Mouse (Mus musculus) midbrain, embryonic 13.5 days (tissue): ENCODE measurements around the gene Fbxo30. TPM values are rescaled to one million over a fixed set of nuclear protein-coding genes. Genes with fewer than 3 reads are reported as not detected.
"Not testable (repeated sequence)": the region's sequence is repeated elsewhere in the genome, so short reads cannot be mapped to it uniquely, and the experiment has no call there.

Source experiments
- ATAC-seq: fragments of 200-750 bp; cut with Nextera tagmentation; 2 replicates; pipeline ENCODE4 v1.8.0; 2017; ENCODE audit warnings: mild to moderate bottlenecking, moderate TSS enrichment, moderate library complexity
- H3K27ac ChIP-seq: fragments of 300-500 bp; sonication (generic); 2 replicates; pipeline ENCODE4 v1.5.1; 2015; ENCODE audit warnings: inconsistent platforms, mild to moderate bottlenecking, moderate library complexity
- H3K27me3 ChIP-seq: fragments of 300-500 bp; sonication (generic); 2 replicates; pipeline ENCODE4 v1.6.1; 2015; ENCODE audit warnings: mild to moderate bottlenecking, inconsistent platforms
- H3K36me3 ChIP-seq: fragments of 300-500 bp; sonication (generic); 2 replicates; pipeline ENCODE4 v1.6.1; 2015; ENCODE audit warnings: mild to moderate bottlenecking, inconsistent platforms
- H3K4me1 ChIP-seq: fragments of 300-500 bp; sonication (generic); replicated peaks from 2 replicates; pipeline ENCODE4 v1.6.1; 2015; ENCODE audit warnings: inconsistent platforms
- H3K4me2 ChIP-seq: fragments of 300-500 bp; sonication (generic); replicated peaks from 2 replicates; pipeline ENCODE4 v1.6.1; 2015; ENCODE audit warnings: moderate library complexity, mild to moderate bottlenecking, inconsistent platforms
- H3K4me3 ChIP-seq: fragments of 300-500 bp; sonication (generic); replicated peaks from 2 replicates; pipeline ENCODE4 v1.5.1; 2015; ENCODE audit warnings: mild to moderate bottlenecking, inconsistent platforms
- H3K9ac ChIP-seq: fragments of 300-500 bp; sonication (generic); replicated peaks from 2 replicates; pipeline ENCODE4 v1.6.1; 2015; ENCODE audit warnings: mild to moderate bottlenecking, inconsistent platforms
- H3K9me3 ChIP-seq: fragments of 300-500 bp; sonication (generic); 2 replicates; pipeline ENCODE4 v1.6.1; 2016; ENCODE audit warnings: mild to moderate bottlenecking, inconsistent platforms
- WGBS: fragments of 180-500 bp; shearing (Covaris S2); methylation state at CpG from one replicate; pipeline ENCODE4 v1.1.7; 2015; 5-methylcytosine and 5-hydroxymethylcytosine counted together
- polyA plus RNA-seq: library from polyadenylated mRNA; unstranded; fragments of >200 nt; fragmentation: Nextera tagmentation; extraction: Ambion mirVana; gene quantifications from 2 replicates; pipeline ENCODE4 v1.2.1, GENCODE M21; 2015

Fbxo30 gene
- polyA plus RNA-seq, 1 experiment from 2014 or later = 34.9 TPM

DNA sequence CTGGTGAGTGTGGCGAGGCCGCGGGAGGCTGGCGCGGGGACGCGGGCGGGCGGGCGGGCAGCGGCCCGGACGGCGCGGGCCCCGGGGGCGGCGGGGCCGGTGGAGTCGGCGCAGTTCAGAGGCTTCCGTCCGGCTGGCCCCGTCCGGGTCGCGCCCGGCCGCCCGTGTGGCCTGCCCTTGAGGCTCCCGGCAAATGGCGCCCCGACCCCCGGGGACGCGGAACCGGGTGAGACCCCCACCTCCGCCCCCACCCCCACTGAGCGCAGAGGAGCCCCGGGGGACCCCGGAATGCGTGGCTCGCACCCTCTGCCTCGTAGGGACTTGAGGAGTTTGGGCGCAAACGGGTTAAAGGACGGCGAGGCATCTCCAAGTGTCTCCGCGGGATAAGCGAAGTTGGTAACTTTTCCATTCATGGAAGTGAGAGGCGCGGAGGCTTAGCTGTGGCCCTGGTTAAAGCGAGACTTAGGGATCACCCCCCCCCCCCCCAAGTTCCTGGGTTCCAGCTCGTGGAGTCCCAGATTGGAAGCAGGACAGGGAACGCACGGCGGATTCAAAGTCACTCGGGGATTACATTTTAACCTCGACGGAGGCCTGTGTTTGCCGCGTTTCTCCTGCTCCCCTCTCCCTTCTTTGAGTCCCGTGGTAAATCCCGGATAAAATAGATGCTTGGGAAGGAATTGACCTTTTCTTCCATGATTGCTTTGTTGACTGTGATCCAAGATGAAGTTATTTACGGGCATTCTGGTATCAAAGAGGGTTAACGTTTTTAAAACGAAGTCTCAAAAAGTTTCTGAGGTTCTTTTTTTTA lies 572 bp downstream of the Fbxo30 start:
- Histone ChIP-seq H3K9me3 (no peaks in the 10 kb centered on the region), H3K9ac (peak overlapping the region; percentile 90), H3K4me3 (peak overlapping the region; percentile 95), H3K27me3 (no peaks in the 10 kb centered on the region), H3K36me3 (no peaks in the 10 kb centered on the region), H3K4me2 (peak overlapping the region; percentile 66), H3K27ac (peak overlapping the region; percentile 96), H3K4me1 (peaks cover 15% of the 10 kb centered on the region)
- under 1% methylated on average over 53 of the region's 68 CpGs for WGBS
- ATAC-seq = no peak; the same call in 1 of the 2 replicates

DNA sequence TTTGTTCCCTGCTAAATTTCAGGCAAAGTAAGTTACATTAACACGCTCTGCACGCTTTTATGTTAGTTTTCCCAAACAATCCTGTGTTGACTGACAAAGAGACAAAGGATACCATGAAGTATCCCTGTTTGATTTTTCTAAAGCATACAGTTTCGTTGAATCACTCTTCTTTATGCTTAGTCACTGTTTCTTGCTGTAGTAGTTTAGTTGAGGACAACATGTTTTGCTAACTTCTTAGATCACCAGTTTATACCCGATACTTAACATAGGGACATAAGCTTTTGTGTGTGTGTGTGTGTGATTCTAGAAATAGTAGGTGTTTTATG lies 1.1 kb downstream of the Fbxo30 start:
- no peaks in the 10 kb centered on the region for H3K27me3 ChIP-seq
- no peaks in the 10 kb centered on the region for H3K36me3 ChIP-seq
- peaks cover 15% of the 10 kb centered on the region for H3K4me1 ChIP-seq
- H3K27ac ChIP-seq = peak overlapping the region; percentile 96
- 1% methylated on average over 4 of the region's 4 CpGs for WGBS
- peak overlapping the region; percentile 66 for H3K4me2 ChIP-seq
- H3K9ac ChIP-seq = peak overlapping the region; percentile 90
- no peaks in the 10 kb centered on the region for H3K9me3 ChIP-seq
- no peak for ATAC-seq
- H3K4me3 ChIP-seq = peak overlapping the region; percentile 95

DNA sequence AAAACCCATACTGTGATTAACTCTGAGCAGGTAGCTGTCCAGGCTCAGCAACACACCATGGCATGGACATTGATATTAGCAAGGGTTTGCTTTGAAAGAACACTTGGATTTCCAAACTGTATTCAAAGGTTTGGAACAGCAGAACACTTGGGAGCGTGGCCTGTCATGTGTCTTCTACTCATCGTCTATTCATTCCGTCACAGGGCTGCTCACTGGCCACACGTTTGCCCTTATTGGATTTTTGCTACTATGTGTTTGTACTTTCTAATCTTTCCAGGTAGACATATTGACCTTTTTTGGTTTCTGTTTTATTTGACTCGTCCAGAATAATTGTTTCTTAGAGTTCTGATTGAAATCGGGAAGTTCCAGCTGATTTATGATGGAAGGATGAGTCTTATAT lies 17.3 kb downstream of the Fbxo30 start:
- H3K4me3 ChIP-seq = no peak overlapping the region
- H3K27ac ChIP-seq = no peak overlapping the region
- H3K4me2 ChIP-seq = no peak overlapping the region
- peaks cover 13% of the 10 kb centered on the region for H3K36me3 ChIP-seq
- H3K9me3 ChIP-seq = no peaks in the 10 kb centered on the region
- no peak for ATAC-seq
- H3K27me3 ChIP-seq = no peaks in the 10 kb centered on the region
- 95% methylated on average over 6 of the region's 6 CpGs for WGBS
- peaks cover 3% of the 10 kb centered on the region; the same call in 1 of the 2 replicates for H3K4me1 ChIP-seq
- H3K9ac ChIP-seq = no peak overlapping the region

DNA sequence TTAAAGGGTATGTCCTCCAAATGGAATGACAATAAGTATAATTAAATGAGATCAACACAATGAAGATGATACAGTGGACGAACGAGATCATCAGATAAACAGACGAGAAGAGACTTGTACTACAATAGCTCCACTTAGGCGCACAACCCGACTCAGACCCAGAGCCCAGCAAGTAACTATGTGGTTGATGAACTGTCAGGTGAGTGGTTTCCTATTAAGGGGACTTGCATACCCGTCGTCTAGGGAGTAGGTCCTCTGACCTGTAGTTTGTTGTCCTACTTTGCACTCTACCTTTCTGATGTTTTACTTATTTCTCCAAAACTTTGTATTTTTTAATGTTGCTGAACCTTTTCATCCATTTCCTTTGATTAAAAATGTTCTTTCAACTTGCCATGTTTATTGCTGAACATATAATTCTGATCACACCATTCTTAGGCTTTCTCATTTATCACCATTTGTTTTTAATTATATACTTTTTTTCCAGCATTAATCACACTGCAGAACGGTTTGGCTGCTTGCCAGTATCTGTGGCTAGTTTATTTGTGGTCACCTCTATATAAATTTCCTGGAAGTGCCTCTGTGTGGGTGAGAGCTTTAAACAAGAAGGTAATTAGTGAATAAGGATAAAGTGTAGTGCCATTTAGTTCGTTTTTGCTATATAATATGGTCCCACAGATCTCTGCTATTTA lies 24.4 kb downstream of the Fbxo30 start:
- Histone ChIP-seq H3K4me3 (no peak overlapping the region), H3K9ac (no peak overlapping the region), H3K36me3 (0 out of 2 replicates have a peak, but pooled peaks cover 4% of the 10 kb centered on the region), H3K27me3 (no peaks in the 10 kb centered on the region), H3K27ac (no peak overlapping the region), H3K9me3 (0 out of 2 replicates have a peak, but pooled peaks cover 3% of the 10 kb centered on the region), H3K4me1 (no peaks in the 10 kb centered on the region), H3K4me2 (no peak overlapping the region)
- ATAC-seq = no peak
- 90% methylated on average over 9 of the region's 9 CpGs for WGBS

- Histone ChIP-seq H3K27ac (no peak overlapping the region), H3K9me3 (0 out of 2 replicates have a peak, but pooled peaks cover 3% of the 10 kb centered on the region), H3K4me2 (no peak overlapping the region), H3K4me1 (no peaks in the 10 kb centered on the region), H3K27me3 (no peaks in the 10 kb centered on the region), H3K36me3 (0 out of 2 replicates have a peak, but pooled peaks cover 4% of the 10 kb centered on the region), H3K4me3 (no peak overlapping the region), H3K9ac (no peak overlapping the region)
- 69% methylated on average over 2 of the region's 2 CpGs for WGBS
- ATAC-seq = no peak
Observed at GRCm38 (mm10) chr10:11306054-11306367, 24.9 kb downstream of the Fbxo30 start.

DNA sequence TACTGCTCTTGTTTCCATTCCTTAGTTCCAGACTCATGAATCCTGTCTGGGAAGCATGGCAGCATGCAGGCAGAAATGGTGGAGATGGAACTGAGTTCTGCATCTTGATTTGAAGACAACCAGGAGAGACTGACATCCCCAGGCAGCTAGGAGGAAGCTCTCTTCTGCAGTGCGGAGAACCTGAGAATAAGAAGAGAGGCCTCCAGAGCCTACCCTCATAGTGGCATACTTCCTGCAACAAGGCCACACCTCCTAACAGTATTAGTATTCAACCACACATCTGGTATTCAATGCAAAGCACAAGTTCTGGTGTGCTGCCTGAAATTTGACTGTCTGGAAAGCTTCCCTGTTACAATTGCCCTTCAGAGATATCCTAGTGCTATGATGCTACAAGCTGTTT lies 28.7 kb downstream of the Fbxo30 start:
- H3K27ac ChIP-seq = no peak overlapping the region
- 0 out of 2 replicates have a peak, but pooled peaks cover 3% of the 10 kb centered on the region for H3K9me3 ChIP-seq
- H3K36me3 ChIP-seq = 0 out of 2 replicates have a peak, but pooled peaks cover 4% of the 10 kb centered on the region
- H3K4me3 ChIP-seq = no peak overlapping the region
- ATAC-seq = no peak
- WGBS = 95% methylated on average over 1 of the region's 1 CpGs
- no peaks in the 10 kb centered on the region for H3K27me3 ChIP-seq
- no peak overlapping the region for H3K9ac ChIP-seq
- H3K4me2 ChIP-seq = no peak overlapping the region
- H3K4me1 ChIP-seq = no peaks in the 10 kb centered on the region

DNA sequence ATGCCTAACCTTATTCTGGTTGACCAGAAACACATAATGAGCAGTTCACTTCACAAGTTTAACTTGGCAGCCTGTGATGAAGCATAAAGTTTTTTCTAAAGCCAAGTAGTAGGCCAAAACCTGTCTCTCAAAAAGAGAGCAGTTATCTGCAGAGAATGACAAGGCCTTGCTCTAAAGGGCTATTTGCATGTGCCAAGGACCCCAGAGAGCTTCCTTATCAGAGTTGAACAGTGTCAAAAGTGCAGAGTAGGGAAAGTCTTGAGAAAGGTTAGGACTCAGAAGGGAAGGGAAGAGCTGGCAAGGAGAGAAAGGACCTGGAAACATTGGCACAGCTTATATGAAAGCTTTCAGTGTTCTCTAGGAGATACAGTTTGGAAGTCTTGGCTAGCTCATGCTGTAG lies 29.4 kb downstream of the Fbxo30 start:
- H3K9me3 ChIP-seq = 0 out of 2 replicates have a peak, but pooled peaks cover 3% of the 10 kb centered on the region
- no peak overlapping the region for H3K9ac ChIP-seq
- 0 out of 2 replicates have a peak, but pooled peaks cover 4% of the 10 kb centered on the region for H3K36me3 ChIP-seq
- H3K4me1 ChIP-seq = no peaks in the 10 kb centered on the region
- no peak overlapping the region for H3K27ac ChIP-seq
- no peaks in the 10 kb centered on the region for H3K27me3 ChIP-seq
- H3K4me3 ChIP-seq = no peak overlapping the region
- ATAC-seq = no peak
- H3K4me2 ChIP-seq = no peak overlapping the region

GRCm38 (mm10) chr10:11317856-11318454 lies 36.8 kb downstream of the Fbxo30 start:
- not testable (repeated sequence) for H3K27me3 ChIP-seq, H3K9ac ChIP-seq, H3K4me1 ChIP-seq, H3K27ac ChIP-seq, H3K4me3 ChIP-seq, H3K9me3 ChIP-seq, H3K4me2 ChIP-seq, H3K36me3 ChIP-seq, ATAC-seq

GRCm38 (mm10) chr10:11319446-11319970 lies 38.4 kb downstream of the Fbxo30 start:
- ATAC-seq = no peak
- no peak overlapping the region for H3K4me3 ChIP-seq
- H3K27me3 ChIP-seq = no peaks in the 10 kb centered on the region
- no peaks in the 10 kb centered on the region for H3K9me3 ChIP-seq
- 76% methylated on average over 1 of the region's 1 CpGs for WGBS
- H3K27ac ChIP-seq = no peak overlapping the region
- H3K4me2 ChIP-seq = no peak overlapping the region
- H3K9ac ChIP-seq = no peak overlapping the region
- H3K36me3 ChIP-seq = no peaks in the 10 kb centered on the region
- no peaks in the 10 kb centered on the region for H3K4me1 ChIP-seq

DNA sequence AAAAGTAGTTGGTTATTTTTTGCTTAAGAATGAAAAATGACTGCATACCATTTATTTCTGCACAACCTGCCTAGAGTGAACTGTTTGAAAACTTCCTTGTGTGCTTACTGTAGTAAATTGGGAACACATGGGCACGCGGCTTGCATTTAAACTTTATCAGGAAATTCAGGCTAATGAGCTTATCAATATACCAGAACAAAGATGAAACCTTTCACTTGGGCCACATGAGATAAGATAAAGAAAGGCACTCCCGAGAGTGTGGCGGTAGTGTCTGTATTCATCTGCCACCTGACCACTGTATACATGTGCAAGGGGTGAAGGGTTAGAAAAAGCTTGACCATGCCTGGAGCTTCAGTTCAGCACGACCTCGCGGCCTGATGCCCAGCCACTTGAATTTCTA lies 41.2 kb downstream of the Fbxo30 start:
- ATAC-seq = no peak
- WGBS = 89% methylated on average over 7 of the region's 7 CpGs
- no peak overlapping the region for H3K4me3 ChIP-seq
- H3K27me3 ChIP-seq = no peaks in the 10 kb centered on the region
- no peaks in the 10 kb centered on the region for H3K9me3 ChIP-seq
- no peaks in the 10 kb centered on the region for H3K4me1 ChIP-seq
- no peaks in the 10 kb centered on the region for H3K36me3 ChIP-seq
- H3K9ac ChIP-seq = no peak overlapping the region
- H3K4me2 ChIP-seq = no peak overlapping the region
- H3K27ac ChIP-seq = no peak overlapping the region

- Histone ChIP-seq H3K4me1 (no peaks in the 10 kb centered on the region), H3K4me3 (no peak overlapping the region), H3K27me3 (no peaks in the 10 kb centered on the region), H3K4me2 (no peak overlapping the region), H3K27ac (no peak overlapping the region), H3K9me3 (no peaks in the 10 kb centered on the region), H3K9ac (no peak overlapping the region), H3K36me3 (no peaks in the 10 kb centered on the region)
- no peak for ATAC-seq
- WGBS = 79% methylated on average over 4 of the region's 4 CpGs
Observed at GRCm38 (mm10) chr10:11323202-11323898, 42.2 kb downstream of the Fbxo30 start.

DNA sequence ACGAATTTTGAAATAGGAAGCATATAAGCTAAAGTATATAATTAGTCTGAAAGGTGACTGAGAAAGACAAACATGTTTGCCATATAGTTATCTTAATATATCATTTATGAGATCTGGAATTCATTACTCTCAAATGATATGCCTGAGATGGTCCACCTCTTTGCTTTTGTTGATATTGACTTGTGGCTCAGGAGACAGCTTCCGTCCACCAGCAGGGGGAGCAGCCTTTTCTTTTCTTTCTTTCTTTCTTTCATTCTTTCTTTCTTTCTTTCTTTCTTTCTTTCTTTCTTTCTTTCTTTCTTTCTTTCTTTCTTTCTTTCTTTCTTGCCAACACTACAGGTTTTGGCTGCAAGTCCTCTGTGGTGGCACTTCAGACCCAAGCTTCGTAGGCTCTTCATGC lies 45.4 kb downstream of the Fbxo30 start:
- Histone ChIP-seq H3K27ac (no peak overlapping the region), H3K9ac (no peak overlapping the region), H3K4me1 (no peaks in the 10 kb centered on the region), H3K4me2 (no peak overlapping the region), H3K4me3 (no peak overlapping the region), H3K36me3 (no peaks in the 10 kb centered on the region), H3K27me3 (no peaks in the 10 kb centered on the region), H3K9me3 (no peaks in the 10 kb centered on the region)
- ATAC-seq = no peak
- 89% methylated on average over 3 of the region's 3 CpGs for WGBS
